ENCODE assay signal across 12 mouse cellular contexts in the genomic region with DNA sequence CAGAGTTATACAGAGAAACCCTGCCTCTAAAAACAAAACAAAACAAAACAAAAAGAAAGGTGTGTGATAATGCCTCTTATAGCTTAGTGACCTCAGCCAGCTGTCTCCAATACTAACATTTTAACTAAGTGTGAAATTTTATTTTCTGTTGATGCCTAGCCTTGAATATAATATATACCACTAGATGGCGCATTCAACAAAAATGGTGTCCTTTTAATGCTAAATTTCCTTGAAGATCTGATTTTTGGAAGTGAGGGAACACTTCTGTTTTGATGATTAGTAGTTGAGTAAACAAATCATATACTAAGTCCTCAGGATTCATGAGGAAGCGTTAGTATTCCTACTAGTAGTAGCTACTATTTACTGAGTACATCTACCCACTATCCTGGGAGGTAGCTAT. TPM values are rescaled to one million over a fixed set of nuclear protein-coding genes. Genes with fewer than 3 reads are reported as not detected.
DNase-seq lines count a peak whose midpoint lies in the region; ATAC-seq and TF ChIP-seq lines count a peak whose summit lies in the region.
"Had no signal": no experiment of that assay in that cellular context is flagged by ENCODE, and none has a peak within 500 bp of the region (broad histone marks: within the 10 kb centered on the region; RNA-seq: fewer than 3 reads in every experiment).

No protein-coding gene starts in this region.

- H3K9ac ChIP-seq in lung, embryonic 14.5 days, result no peak overlapping the region
- H3K9ac ChIP-seq: limb, embryonic 13.5 days had no signal

- H3K4me3 ChIP-seq in gastrocnemius, adult 2 months, result no peak overlapping the region
- no peak overlapping the region for H3K4me3 ChIP-seq in lung, embryonic 14.5 days (ENCODE audit: low read depth, low read length)
- no peak overlapping the region for H3K4me3 ChIP-seq in thymus, adult 2 months (ENCODE audit: control insufficient read depth, insufficient read depth, low read length)
- H3K4me3 ChIP-seq: heart, embryonic 10.5 days; limb, embryonic 13.5 days had no signal

- no peak overlapping the region for H3K27ac ChIP-seq in gastrocnemius, adult 2 months
- H3K27ac ChIP-seq in lung, embryonic 14.5 days (ENCODE audit: low read depth), result no peak overlapping the region
- no peak overlapping the region for H3K27ac ChIP-seq in thymus, adult 2 months (ENCODE audit: control insufficient read depth, insufficient read depth, low read length)
- H3K27ac ChIP-seq: heart, embryonic 10.5 days; limb, embryonic 13.5 days had no signal

- H3K27me3 ChIP-seq in lung, embryonic 14.5 days (ENCODE audit: insufficient read depth, low read length), result no peaks in the 10 kb centered on the region
- H3K27me3 ChIP-seq in thymus, adult 2 months (ENCODE audit: control insufficient read depth, insufficient read depth, low read length), result no peaks in the 10 kb centered on the region
- H3K27me3 ChIP-seq: limb, embryonic 13.5 days had no signal

- no peak for TF ChIP-seq POLR2A in thymus, adult 2 months (IDR thresholded peaks at IDR 0.05; ENCODE audit: control insufficient read depth, extremely low read depth, insufficient read depth, low read length, poor library complexity)

- intact Hi-C loops in gastrocnemius, adult 2 months (cut with DNase I), result loop anchor here (5.0 to 10.0 kb wide), 3 partner anchors 48 to 345 kb away; a partner anchor contains a TSS
- intact Hi-C loops in gastrocnemius, postnatal 36 days (cut with DNase I), result loop anchor here (5.0 kb wide), 1 partner anchor 68 kb away; a partner anchor contains a TSS
- intact Hi-C loops in gastrocnemius, postnatal 14 days (cut with DNase I; ENCODE audit: low total_unique reads), result no loop called here

- 33% methylated on average over 2 of the region's 2 CpGs for WGBS in lung, embryonic 14.5 days
- WGBS in thymus, adult 2 months, result 43% methylated on average over 2 of the region's 2 CpGs

- no peaks in the 10 kb centered on the region; the same call in 1 of the 2 replicates for H3K4me1 ChIP-seq in lung, embryonic 14.5 days (ENCODE audit: insufficient read depth)
- H3K4me1 ChIP-seq in thymus, adult 2 months (replicated peaks; ENCODE audit: control insufficient read depth, insufficient read depth, low read length), result peaks cover 6% of the 10 kb centered on the region

- DNase-seq in gastrocnemius, adult 2 months, result no peak
- no peak for DNase-seq in gastrocnemius, postnatal 36 days
- peak; percentile 78 for DNase-seq in lung, embryonic 14.5 days
- no peak for DNase-seq in lung, postnatal 4 days
- peak; percentile 24 for DNase-seq in Muller cell, postnatal 12 days (ENCODE audit: inconsistent ontology term)
- no peak for DNase-seq in gastrocnemius, postnatal 14 days
- no peak for DNase-seq in thymus, adult 2 months
- DNase-seq: kidney, adult 9 months; thymus, adult 18-20 months had no signal

- ATAC-seq in lung, embryonic 14.5 days (ENCODE audit: insufficient read depth), result no peak
- ATAC-seq in inflammation-experienced regulatory T-cells, adult 6 months, result peak; percentile 10

- TF ChIP-seq CTCF in gastrocnemius, adult 2 months (IDR thresholded peaks at IDR 0.05), result peak; percentile 72
- peak; percentile 58 for TF ChIP-seq CTCF in lung, embryonic 14.5 days (IDR thresholded peaks at IDR 0.05; ENCODE audit: low read depth)
- TF ChIP-seq CTCF in thymus, adult 2 months (IDR thresholded peaks at IDR 0.05; ENCODE audit: borderline replicate concordance, control insufficient read depth, extremely low read depth, insufficient read depth, low read length, poor library complexity), result no peak

- 0 out of 2 replicates have a peak, but pooled peaks cover 6% of the 10 kb centered on the region for H3K9me3 ChIP-seq in lung, embryonic 14.5 days (ENCODE audit: low read depth, low read length)
- H3K9me3 ChIP-seq: heart, embryonic 10.5 days had no signal

- no peak overlapping the region for H3K4me2 ChIP-seq in lung, embryonic 14.5 days
- H3K4me2 ChIP-seq: limb, embryonic 13.5 days had no signal

- H3K36me3 ChIP-seq in lung, embryonic 14.5 days (ENCODE audit: insufficient read depth), result peaks cover 13% of the 10 kb centered on the region
- H3K36me3 ChIP-seq in thymus, adult 2 months (ENCODE audit: control insufficient read depth, insufficient read depth, low read length), result peaks cover 15% of the 10 kb centered on the region

RNA-seq across cellular contexts. Expression of a gene that starts 2.0 kb away (rescaled TPM):
- 10 to 100 TPM; 11.5 to 13.0 TPM for total RNA-seq in gastrocnemius, adult 2 months (2021)
- total RNA-seq in gastrocnemius, postnatal 36 days (2021), result 10 to 100 TPM; 10.1 to 10.9 TPM
- polyA plus RNA-seq in lung, embryonic 14.5 days (2014; fragmentation: Nextera tagmentation; extraction: Ambion mirVana), result 31.2 and 34.0 TPM in 2 replicates
- 10 to 100 TPM; 49.3 to 53.4 (median 51.0) TPM for polyA plus RNA-seq in inflammation-experienced regulatory T-cells, adult 6 months (2017; shearing (Covaris generic))
- 10 to 100 TPM; 12.9 to 14.4 TPM for total RNA-seq in gastrocnemius, postnatal 14 days (2021)
- 20.4 and 20.9 TPM in 2 replicates for polyA plus RNA-seq in thymus, adult 2 months (2012; rRNA removed)

Comparison
In these comparisons a context has a peak if more than half of its experiments do, and no peak if none do; other contexts are left out.
1. DNase-seq: peak in lung, embryonic 14.5 days (single experiment) and Muller cell, postnatal 12 days (single experiment); none in gastrocnemius, adult 2 months (single experiment), gastrocnemius, postnatal 36 days (0 of 2), lung, postnatal 4 days (0 of 2), gastrocnemius, postnatal 14 days (single experiment) and thymus, adult 2 months (single experiment).